Mouse (Mus musculus): ENCODE data around the gene Arhgap11a. TPM values are rescaled to one million over a fixed set of nuclear protein-coding genes. Genes with fewer than 3 reads are reported as not detected.

Arhgap11a gene
- total RNA-seq, 4 experiments from 2014 or later: 1.1 to 2.0 (median 1.2) TPM

DNA sequence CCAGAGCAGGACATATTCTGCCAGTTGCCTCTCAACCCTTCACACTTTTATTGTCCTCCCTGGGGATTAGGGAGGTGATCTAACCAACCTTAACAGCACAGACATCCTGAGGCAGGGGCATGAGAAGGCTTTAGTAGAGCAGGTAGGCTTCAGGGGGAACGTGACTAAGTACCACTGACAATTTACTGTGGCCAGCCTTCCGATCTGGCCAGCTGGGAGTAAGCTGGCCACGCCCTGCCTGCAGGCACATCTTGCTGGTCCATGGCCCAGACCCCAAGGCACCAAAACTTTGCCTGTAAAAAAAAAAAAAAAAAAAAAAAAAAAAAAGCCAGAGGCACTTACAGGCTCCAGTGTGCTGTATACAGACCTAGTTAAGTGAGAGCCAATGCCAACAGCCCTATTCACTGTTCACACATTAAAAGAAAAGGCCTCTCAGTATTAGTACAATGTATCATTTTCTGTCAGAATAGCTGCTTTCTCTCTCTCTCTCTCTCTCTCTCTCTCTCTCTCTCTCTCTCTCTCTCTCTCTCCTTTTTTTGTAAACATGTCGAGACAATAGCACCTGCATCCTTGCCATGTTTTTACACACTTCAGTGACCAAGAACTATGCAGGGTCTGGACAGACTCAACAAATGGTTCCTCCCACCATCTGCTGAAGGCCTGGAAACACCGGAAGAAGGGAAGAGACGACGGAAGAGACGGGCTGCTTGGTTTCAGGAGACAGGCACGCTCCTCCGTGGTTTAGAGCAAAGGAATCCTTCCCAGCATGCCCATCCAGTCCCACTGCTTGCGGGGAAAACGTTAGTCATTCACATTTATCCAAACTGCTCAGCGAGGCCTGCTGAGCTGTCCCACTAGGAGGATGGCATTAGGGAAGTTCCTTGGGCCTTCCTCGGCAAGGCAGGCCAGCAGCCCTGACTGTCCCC, 30.5 kb downstream of the Arhgap11a start:
- DNase-seq (ENCODE audit: low spot score): no peak

DNA sequence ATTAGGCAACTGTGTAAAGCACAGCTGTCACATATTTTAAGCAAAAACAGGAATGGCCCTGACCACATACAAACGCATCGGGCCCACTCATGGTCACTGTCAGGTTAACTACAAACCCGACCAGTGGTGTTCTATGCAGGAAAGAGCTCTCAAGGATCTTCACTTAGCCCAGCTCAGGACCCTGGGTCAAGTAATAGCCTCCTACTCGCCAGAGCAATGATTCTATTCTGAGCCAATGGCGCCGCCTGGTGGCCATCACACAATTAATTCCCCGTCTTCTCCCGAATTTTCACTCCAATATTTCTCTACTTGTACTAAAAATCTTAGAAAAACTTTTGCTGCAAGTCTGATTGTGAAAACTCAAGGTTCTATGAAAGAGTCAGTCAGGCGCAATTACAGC, 40.8 kb downstream of the Arhgap11a start:
- peak; percentile 38 for DNase-seq (ENCODE audit: low spot score)

DNA sequence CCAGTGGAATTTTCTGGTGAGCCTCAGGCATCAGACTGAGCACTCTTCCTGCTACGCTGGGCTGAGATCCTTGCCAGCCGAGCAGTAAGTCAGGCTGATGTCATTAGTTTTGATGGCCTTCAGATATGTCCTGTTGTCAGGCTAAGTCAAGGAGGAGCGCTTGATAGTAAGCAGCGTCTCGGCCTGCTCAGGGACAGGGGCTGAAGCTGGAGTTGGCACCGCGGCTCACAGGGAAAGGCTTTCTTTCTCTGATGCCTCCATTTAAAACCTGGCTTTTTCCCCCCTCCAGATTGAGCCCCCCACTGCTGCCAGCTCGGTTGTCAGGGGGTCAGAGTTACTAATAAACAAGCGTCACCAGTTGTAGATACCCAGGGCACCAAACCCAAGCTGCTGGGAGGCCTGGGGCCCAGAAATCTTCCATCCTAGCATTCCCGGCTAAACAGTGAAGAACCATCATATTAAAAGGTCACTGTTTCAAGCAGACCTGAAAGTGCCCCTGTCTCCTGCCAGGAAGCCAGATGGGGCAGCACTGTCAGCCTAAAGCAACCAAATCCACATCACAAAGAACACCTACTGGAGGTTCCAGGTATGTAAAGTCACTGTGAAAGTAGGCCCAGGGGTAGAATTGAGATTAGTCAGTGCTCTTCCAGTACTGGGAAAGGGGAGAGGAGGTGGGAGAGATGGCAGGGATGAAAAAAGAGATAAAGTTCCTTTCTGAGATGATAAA, 41.4 kb downstream of the Arhgap11a start:
- DNase-seq (ENCODE audit: low spot score): no peak

DNA sequence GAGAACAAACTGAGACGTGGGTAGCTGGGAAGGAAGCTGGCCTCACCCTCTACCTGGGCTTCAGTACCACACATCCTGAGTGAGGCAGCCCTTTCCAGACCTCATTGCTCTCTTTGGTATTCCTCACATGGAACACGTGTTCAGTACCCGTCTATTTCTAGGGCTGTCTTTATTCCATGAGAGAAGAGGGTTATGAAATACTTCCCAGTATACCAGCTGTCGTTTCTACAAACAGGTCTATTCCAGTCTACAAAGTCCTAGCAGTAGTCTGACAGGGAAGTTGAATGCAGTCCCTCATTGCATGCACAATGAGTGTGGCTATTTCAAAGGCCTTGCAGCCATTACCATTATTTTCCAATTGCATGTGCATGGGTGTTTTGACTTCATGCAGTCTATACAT, 42.7 kb downstream of the Arhgap11a start:
- DNase-seq (ENCODE audit: low spot score): no peak

DNA sequence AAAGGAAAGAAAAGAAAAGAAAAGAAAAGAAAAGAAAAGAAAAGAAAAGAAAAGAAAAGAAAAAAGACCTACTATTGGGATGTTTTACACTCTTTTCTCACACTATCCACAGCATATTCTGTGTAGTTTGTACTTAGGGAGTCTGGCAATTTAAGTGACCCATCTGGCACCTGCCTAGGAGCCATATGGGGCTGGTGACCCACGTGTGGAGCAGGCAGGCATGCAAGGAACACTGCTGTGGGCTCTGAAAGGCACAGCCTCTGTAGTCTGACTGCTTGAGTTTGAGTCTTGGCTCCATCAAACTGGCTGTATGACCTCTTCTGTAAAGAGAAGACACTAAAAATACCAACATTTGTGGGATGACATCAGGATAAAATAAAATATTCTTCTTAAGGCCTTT, 44.7 kb downstream of the Arhgap11a start:
- no peak for DNase-seq (ENCODE audit: low spot score)

DNA sequence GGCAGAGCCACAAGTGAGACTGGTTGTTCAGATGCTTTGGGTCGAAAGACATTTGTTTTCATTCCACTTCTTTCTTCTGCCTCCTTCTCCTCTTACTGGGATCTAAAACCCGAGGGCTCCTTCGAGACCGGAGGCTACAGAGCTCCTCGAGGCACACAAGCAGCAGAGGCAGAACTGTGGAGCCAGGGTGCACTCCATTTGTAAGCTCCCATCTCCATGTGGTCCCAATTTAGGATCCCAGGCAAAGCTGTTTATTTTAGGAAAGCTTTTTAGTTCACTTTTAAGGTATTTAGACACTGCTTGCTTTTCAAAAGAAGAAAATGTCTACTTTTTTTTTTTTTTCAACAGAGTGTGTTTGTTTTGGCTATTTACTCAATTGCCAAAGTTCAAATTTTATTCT, 47.6 kb downstream of the Arhgap11a start:
- DNase-seq (ENCODE audit: low spot score): no peak

DNA sequence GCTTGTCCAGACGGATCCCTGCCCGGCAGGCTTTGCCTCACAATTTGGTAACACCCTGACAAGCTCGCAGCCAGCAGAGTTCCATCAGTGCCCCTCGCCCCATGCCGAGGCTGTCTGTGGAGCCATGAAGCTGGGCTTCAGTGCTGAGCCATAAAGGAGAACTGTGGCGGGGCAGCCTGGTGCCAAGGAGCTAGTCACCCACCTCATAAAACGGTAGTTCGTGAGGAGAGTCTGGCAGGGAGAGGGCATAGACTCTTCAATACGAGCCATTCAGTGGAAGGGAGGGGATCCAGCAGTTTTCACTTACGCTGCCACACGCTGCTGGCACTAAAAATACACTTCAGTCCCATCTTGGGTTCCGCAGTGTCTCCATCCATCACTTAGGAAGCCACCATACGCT, 49.9 kb downstream of the Arhgap11a start:
- DNase-seq (ENCODE audit: low spot score): no peak

DNA sequence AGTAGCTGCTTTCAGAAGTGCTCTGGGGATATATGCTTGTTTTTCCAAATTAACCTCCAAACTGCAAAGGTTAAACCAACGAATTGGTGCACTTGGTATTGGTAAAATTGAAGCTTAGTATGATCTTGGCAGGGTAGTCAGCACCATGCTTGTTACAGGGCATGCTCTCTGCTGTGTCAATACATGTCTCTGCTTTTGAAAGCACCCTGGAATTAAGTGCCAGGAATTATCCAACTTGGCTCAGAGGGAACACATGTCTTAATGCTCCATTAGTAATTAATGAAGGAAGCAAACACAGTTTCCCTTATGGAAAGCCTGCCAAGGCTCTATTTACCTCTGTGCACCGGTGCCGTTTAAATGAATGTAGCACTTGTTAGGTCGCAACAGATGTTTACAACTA, 53.3 kb downstream of the Arhgap11a start:
- no peak for DNase-seq (ENCODE audit: low spot score)

DNA sequence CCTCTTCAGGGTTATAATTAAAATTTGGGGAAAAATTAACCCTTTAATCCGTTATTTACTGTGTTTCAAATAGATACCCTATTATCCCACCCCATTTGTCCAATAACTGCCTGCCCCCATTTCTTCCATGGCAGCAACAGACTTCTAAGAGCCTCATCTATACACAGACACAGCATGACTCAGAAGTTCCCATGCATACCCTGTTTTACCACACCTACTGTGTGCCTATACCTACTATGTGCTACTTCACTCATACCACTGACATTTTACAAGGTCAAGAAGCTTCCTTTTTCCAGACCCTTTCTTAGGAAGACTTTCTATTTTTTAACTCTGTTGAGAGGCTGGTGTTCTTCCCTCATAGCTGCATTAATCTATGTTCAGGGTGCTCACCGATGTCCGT, 54.9 kb downstream of the Arhgap11a start:
- no peak for DNase-seq (ENCODE audit: low spot score)

DNA sequence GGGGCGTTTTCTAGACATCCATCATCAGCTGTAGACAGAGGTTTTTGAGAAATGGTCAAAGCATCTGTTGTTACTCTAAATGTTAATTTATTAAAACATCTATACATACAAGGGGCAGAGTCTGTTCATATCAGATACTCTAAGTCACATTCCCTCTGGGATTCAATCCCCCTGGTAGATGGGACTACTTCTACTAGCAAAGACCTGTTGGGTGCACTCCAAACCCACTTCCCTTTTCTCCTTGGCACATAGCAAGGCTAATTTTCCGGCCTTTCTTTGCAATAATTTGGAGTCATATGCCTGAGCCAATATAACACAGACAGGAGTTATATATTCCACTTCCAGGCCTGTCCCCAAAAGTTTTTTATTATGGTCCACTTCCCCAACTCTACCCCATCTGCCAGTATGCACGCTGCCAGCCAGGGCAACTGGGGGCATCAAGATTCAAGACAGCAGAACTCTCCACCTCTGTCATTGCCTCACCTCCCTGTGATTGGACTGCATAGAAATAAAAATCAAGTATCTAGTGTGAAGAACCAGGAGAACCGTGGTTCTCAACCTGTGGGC, 59.6 kb downstream of the Arhgap11a start:
- no peak for DNase-seq (ENCODE audit: low spot score)

DNA sequence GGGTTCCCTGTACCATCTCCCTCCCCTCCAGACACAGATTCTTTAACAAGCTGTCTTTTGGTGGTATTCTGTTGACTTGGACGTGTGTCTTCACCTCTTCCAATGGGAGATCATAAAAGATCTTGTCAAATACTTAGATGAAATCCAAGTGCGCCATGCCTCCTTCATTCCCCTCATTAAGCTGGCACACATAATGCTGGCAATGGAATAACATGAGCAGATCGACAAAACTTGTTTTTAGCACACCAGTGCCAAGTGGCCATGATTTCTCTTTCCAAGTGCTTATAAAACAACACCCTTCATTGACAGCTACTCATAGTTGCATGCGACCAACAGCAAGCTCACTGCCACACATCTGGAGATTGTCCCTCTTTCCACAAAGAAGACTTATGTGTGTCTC, 60.6 kb downstream of the Arhgap11a start:
- no peak for DNase-seq (ENCODE audit: low spot score)

DNA sequence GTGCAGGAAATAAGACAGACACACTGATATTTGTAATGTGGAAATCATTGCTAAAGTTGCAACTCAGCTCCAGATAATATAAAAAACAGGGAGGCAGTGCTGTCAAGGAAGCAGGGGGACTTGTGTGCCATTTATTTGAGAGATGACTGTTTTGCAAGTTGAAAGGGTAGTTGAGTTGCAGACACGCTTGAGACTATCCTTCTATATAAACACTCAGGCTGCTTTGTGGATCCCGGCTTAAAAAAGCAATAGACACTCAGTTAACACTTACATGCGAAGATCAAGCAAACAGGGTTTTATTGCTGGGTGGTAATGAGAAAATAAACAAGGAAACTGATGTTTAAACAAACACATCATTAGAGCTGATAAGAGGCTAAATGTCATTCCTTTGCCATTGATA, 63.6 kb downstream of the Arhgap11a start:
- DNase-seq (ENCODE audit: low spot score): no peak

DNA sequence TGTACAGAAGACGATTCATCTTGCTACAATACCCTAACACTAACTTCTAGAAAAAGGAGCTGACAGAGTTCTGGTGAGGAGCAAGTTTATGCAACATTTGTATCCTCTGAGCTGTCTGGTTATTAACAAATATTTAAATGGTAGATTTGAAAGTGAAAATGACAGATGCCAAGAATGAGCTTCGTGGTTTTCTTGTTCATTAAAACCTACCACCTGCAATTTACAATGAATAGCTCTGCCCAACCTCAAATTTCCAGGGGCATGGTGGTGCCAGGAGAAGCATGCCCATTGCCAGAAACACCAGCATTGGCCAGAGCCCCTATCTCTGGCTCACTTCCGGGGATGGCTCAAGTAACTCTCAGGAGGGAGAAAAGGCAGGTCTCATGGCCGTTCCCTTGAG, 66.9 kb downstream of the Arhgap11a start:
- no peak for DNase-seq (ENCODE audit: low spot score)

Other genes starting within 250 kb of the Arhgap11a start
- gene Grem1, start 90.0 kb downstream of the Arhgap11a start, total RNA-seq (2022): not detected
- under 1 TPM in 1 of 4 experiments, not detected in 3; 0.35 TPM for gene Scg5, start 19.5 kb downstream of the Arhgap11a start, total RNA-seq (2022)
- gene Gjd2, start 165.0 kb upstream of the Arhgap11a start, total RNA-seq (2022): not detected
- over 10,000 TPM in 3 of 4 experiments, 1,000 to 10,000 TPM in 1; 8,568 to 14,785 (median 13,606) TPM for gene Actc1, start 204.9 kb upstream of the Arhgap11a start, total RNA-seq (2022)

Data from heart, adult 8-10 months (tissue).